ENCODE assay signal across 19 mouse cellular contexts in the genomic region with DNA sequence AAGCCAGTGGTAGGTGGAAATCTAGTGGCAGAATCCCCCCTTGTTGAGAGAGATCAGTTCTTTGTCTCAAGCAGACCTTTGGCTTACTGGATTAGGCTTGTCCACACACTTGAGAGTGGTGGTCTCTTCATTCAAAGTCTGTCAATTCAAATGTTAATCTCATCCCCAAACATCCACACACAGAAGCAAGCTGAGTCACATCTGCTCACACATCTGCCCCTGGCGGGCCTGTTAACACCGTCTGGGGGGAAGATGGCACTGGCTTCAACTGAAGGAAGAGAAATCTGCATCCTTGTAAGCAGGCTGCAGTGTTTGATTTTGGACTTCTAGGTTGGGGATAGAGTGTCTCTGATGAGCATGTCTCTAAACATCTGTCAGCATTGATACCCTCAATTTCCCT. TPM values are rescaled to one million over a fixed set of nuclear protein-coding genes. Genes with fewer than 3 reads are reported as not detected.
"Had no signal": no experiment of that assay in that cellular context is flagged by ENCODE, and none has a peak within 500 bp of the region (broad histone marks: within the 10 kb centered on the region; RNA-seq: fewer than 3 reads in every experiment).

No protein-coding gene starts in this region.

- H3K27ac ChIP-seq: kidney, postnatal 0 days; layer of hippocampus, adult 2 months; limb, embryonic 10.5 days; limb, embryonic 13.5 days; liver, embryonic 12.5 days; liver, embryonic 15.5 days; lung, embryonic 15.5 days; neural tube, embryonic 13.5 days; stomach, embryonic 15.5 days had no signal

- H3K4me3 ChIP-seq: layer of hippocampus, adult 2 months; limb, embryonic 10.5 days; limb, embryonic 13.5 days; liver, embryonic 12.5 days; liver, embryonic 15.5 days; lung, embryonic 15.5 days; megakaryocyte, embryonic 14.5 days; myocyte; neural tube, embryonic 13.5 days; stomach, embryonic 15.5 days had no signal

- H3K36me3 ChIP-seq: limb, embryonic 10.5 days; limb, embryonic 13.5 days; liver, embryonic 12.5 days; liver, embryonic 15.5 days; lung, embryonic 15.5 days; neural tube, embryonic 13.5 days; stomach, embryonic 15.5 days had no signal

- H3K27me3 ChIP-seq: limb, embryonic 13.5 days; liver, embryonic 12.5 days; liver, embryonic 15.5 days; lung, embryonic 15.5 days; neural tube, embryonic 13.5 days; stomach, embryonic 15.5 days had no signal

- H3K4me1 ChIP-seq: limb, embryonic 13.5 days; liver, embryonic 15.5 days; lung, embryonic 15.5 days; stomach, embryonic 15.5 days had no signal

- DNase-seq: kidney, adult 18-20 months; kidney, postnatal 25 days; layer of hippocampus, adult 9-11 months; liver; lung, adult 18-20 months; lung, postnatal 10 days; lung, postnatal 36 days; midbrain, embryonic 14.5 days had no signal

RNA-seq across cellular contexts. Expression of gene 1700056E22Rik, which starts 10.1 kb away (rescaled TPM):
- total RNA-seq: layer of hippocampus, adult 2 months had no signal
